Mouse (Mus musculus) thymus, postnatal 4 days (tissue): ENCODE results near the gene Tatdn3.

Source experiments
- DNase-seq: peaks from one replicate; pipeline ENCODE4 v3.0.0; 2021

Gene Tatdn3

DNA sequence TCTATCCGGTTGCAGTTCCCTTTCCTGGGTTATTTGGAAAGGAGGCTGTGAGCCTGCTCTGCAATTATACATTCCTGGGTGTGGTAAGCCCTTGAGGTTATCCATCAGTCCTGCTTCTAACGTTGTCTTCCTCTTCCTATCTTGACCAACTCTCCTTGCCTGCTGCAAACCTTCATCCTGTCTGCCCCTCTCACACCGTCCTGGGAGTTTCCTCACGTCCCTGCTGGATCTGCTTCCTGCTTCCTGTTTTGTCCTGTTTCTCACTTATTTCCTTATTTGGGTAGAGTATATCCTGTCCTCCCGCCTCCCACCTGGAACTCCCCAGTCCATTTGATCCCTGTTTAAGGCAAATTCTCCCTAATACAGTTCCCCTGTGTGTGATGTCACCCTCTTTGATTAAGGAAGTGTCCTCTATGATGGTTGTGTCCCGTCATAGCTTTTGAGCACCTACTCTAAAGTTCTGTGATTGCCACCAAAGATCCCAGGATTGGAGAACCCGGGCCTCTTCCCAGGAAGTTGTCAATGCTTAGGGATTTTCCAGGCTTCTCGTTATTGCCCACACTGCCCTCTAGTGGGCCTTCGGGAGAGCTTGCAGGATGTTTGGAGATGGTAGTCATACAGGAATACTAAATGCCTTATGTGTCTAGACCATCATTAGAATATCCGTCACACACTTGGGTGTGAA, 12.6 kb upstream of the Tatdn3 start:
- peak; percentile 30 for DNase-seq

- DNase-seq = no peak
Measured at GRCm38 (mm10) chr1:191073486-191073885, 10.8 kb upstream of the Tatdn3 start.

GRCm38 (mm10) chr1:191073001-191073400, 10.3 kb upstream of the Tatdn3 start:
- DNase-seq = no peak

- DNase-seq = no peak
Measured at GRCm38 (mm10) chr1:191072329-191072913, 9.7 kb upstream of the Tatdn3 start.

DNA sequence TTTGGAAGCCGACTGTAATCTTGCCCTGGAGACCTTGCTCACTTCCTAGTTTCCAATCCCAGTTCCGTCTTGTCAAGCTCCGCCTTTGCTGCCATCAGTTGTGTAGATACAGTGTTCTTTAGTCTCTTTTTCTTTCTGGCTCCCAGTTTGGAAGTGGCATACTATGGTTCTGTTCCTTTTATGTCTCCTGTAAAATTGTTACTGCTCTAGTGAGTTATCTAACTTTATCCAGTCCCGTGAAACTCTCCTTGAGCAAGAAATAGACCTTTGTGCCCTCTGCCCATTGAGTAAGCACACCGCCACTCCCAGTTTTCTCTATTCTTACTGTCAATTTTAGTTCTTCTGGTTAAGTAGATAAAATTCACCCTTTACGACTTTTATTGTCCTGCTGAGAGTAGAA, 8.9 kb upstream of the Tatdn3 start:
- DNase-seq = no peak

- DNase-seq = no peak
Measured at GRCm38 (mm10) chr1:191070259-191070658, 7.5 kb upstream of the Tatdn3 start.

- DNase-seq = no peak
Measured at GRCm38 (mm10) chr1:191068377-191068776, 5.6 kb upstream of the Tatdn3 start.

GRCm38 (mm10) chr1:191065188-191065587, 2.5 kb upstream of the Tatdn3 start:
- no peak for DNase-seq

GRCm38 (mm10) chr1:191064535-191064934, 1.8 kb upstream of the Tatdn3 start:
- DNase-seq = no peak

DNA sequence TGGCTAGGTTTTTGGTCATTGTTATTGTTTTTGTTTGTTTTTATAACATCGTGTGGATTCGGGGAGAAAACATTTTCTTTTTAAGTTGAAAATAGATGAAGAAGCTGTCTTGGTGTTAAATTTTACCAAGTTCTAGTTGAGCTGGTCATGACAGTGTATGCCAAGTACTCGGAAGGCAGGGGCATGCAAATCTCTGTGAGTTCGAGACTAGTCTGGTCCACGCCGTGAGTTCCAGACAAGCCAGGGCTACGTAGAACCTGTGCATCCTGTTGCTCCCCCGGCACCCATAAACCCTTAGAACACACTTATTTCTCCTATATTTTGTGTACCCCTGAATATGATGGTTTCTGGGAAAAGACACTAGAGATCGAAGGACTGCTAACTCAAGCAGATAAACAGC, 968 bp upstream of the Tatdn3 start:
- DNase-seq = no peak

DNA sequence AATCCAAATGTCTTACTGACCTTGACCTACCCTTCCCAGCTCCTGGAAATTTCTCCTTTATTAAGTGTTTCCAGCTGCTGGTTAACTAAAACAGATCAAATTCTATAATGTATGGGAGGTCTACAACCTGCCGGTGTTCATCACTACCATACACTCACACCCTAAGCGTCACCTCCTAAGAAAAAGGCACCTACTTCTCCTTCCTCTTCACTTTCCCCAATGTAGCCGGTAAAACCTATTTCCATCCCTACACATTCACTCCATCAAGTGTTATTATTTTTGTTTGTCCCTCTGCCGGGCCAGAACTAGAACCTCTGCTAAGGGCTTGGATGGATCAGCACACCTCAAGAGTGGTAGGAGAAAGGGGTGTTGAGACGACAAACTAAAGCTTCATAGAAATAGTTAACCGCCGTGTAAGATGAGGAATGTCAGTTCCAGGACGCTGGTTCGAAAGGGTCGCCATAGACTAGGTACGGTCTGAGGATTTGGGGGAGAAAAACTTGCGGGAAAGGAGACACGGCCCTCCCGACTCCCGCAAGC, 421 bp downstream of the Tatdn3 start:
- DNase-seq = no peak

DNA sequence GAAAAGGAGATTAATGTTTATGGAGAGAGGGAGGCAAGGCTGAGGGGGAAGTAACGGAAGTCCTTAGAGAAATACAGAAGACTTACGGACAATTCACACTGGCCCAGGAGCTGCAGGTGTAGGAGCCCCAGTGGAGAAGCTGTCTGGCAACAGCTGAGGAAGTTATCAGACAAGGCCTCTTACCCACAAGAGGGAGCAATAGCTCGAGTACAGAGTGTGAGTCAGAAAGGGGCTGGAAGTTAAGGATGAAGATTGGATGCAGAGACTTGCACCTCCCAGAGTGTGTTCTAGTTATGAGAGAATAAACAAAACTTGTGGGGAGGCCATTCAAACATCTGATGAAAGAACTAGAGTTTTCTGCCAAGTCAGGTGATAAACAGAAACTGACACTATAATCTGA, 5.3 kb downstream of the Tatdn3 start:
- DNase-seq = no peak

DNA sequence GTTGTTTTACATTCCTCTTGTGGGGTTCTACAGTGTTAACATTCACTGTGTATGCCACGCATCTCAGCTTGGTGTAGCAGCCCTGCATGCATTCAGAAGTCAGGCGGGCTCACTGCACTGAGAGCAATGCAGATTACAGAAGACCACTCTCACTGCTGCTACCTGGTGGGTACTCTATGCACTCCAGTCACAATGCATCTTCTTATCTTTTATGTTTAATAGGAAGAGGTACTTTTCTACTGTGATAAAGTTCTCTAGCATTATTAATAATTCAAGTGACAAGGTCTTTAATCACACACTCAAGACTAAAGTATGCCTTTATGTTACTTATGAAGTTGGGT, 7.2 kb downstream of the Tatdn3 start:
- DNase-seq = no peak

DNA sequence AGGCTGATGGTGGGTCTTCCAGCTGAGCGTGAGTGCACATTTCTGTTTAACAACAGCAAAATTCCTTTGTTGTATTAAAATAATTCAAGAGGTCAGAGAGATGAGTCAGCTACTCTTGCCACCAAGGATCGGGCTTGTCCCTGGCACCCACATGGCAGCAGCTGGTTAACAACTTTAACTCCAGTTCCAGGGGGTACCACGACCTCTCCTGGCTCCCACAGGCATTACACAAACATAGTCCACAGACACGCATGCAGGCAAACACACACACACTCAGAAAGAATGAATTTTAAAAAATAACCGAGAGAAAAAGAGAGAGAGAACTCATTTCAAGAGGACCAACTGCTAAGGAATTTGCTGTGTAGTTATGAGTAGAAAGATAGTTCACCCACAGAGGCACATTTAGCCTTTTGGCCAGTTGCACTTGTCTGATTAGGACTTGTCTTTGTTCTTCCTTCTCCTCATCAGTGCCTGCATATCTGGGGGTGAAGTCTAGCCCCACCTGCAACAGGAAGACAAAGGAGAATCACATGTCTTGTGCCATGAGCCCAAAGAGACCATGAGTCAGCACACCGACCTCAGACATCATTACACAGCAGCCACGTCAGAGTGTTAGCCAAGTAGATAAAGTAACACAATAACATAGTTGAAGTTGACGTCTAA, 7.7 kb downstream of the Tatdn3 start:
- peak; percentile 22 for DNase-seq

- DNase-seq = no peak
Measured at GRCm38 (mm10) chr1:191053555-191053954, 9.2 kb downstream of the Tatdn3 start.

DNA sequence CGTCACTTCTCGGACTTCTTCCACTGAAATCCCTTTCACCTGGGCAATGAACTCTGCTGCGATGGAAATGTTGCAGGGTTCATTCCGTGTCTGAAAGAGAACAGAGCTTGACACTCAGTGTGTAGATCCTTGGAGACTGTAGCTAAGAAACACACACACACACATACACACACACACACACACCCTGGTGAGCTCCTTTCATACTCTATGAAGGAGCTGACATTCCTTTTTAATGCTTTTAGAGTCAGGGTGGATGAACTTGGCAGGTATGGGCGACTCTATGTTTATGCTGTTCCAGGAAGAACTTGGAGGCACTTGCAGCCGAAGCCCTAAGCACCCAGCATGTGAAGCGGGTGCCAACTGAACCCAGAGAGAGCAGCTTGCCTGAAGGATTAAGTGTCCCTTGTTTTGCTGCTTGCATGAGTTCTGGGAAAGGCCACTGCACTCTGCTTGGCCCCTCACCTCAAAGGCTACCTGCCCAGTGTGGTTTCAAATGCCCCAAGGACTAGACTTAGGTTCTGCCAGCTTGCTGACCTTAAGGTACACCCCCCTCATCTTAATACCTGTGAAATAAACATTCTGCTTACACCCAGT, 16.4 kb downstream of the Tatdn3 start:
- no peak for DNase-seq

DNA sequence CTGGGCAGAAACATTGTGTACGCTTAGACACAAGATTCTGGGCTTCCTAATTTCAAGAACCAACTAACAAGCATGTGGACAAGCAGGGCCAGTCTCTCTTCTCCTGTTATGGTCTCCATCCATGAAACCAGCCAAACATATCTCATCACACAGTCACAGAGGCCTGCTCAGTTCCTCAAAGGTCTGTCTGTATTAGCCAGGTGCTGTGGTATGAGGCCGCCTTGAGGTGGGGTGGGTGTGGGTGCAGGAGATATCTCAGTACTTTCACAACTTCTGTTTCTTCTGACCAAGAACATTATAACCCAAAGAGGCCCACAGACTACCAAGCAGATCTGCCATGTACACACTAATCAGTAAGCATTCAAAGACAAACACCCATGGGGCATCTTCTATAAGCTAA, 17.5 kb downstream of the Tatdn3 start:
- no peak for DNase-seq

- DNase-seq = no peak
Measured at GRCm38 (mm10) chr1:191042688-191043087, 20.0 kb downstream of the Tatdn3 start.

- no peak for DNase-seq
Measured at GRCm38 (mm10) chr1:191042106-191042505, 20.6 kb downstream of the Tatdn3 start.

DNA sequence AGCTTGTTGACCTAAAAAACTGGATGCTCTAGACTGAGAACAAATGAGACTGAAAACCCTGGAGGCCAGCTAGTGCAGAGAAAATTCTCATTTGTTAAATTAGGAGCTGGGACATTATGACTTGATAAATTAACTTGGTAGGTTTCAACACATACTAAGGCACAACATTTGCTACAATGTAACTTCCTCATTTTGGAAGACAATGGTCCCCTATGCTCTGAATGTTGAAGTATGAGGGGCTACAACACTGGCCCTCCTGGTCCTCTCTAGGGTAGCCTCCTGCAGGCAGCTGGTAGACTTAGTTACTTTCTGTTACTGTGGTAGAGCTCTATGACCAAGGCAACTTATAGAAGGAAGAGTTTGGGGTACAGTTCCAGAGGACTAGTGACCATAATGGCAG, 21.4 kb downstream of the Tatdn3 start:
- no peak for DNase-seq

DNA sequence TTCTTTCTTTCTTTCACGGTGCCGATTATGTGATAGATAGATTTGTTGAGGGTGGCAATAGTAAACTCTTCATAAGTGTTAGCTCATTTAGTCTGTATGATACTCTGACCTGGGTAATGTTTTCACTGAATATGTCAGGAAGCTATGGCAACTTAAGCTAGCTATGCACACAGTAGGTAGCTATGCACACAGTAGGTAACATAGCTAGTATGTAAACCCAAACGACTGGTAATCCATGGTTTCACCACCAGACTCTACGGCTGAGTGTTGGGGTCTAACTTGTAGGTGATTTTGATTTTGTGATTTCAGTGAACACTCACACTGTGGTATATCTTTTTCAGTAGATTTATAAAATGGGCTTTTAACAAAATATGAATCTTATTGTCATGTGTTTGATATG, 24.7 kb downstream of the Tatdn3 start:
- DNase-seq = no peak

- DNase-seq = no peak
Measured at GRCm38 (mm10) chr1:191036554-191037334, 26.0 kb downstream of the Tatdn3 start, which contains the start of gene Spata45. Gene Spata45 (plus strand): TSS chr1:191036639.

DNA sequence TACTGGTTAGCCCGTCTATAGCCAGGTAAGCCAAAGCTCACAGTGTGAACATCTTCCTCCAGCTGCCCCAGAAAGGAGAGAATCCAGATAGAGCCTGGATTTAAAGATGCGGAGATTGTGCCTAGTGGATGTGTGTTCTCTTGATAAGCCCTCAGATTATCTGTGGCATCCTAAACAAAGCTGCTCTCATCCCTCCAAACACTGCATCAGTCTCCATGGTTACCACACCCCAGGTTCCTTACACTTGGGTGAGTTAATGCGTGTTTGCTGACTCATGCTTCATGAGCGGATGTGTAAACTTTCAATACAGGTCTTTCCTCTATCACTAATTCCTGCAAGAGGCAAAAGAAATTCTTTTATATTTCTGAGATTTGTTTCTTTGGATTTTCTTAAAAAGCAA, 27.1 kb downstream of the Tatdn3 start:
- DNase-seq = no peak
